In genomic region chr10:95475923-95476322, GRCm38 (mm10) we compare ENCODE assay signal across 8 mouse cellular contexts. TPM values are rescaled to one million over a fixed set of nuclear protein-coding genes. Genes with fewer than 3 reads are reported as not detected.
DNase-seq lines count a peak whose midpoint lies in the region; ATAC-seq and TF ChIP-seq lines count a peak whose summit lies in the region.

No protein-coding gene starts in this region.

- no peak overlapping the region for H3K9ac ChIP-seq in liver, embryonic 14.5 days (replicated peaks)
- no peak overlapping the region for H3K9ac ChIP-seq in neural tube, embryonic 13.5 days

- H3K79me3 ChIP-seq in C2C12 (ENCODE audit: low read depth) = no peaks in the 10 kb centered on the region

- no peak overlapping the region for H3ac ChIP-seq in C2C12 (ENCODE audit: control insufficient read depth, insufficient read length, low read depth)

- H3K27ac ChIP-seq in liver, embryonic 14.5 days = no peak overlapping the region
- no peak overlapping the region for H3K27ac ChIP-seq in neural tube, embryonic 13.5 days (replicated peaks)

- TF ChIP-seq EP300 in liver, embryonic 14.5 days (IDR thresholded peaks at IDR 0.05; ENCODE audit: low read depth) = no peak

- H3K4me2 ChIP-seq in liver, embryonic 14.5 days (ENCODE audit: low read depth) = no peak overlapping the region
- H3K4me2 ChIP-seq in neural tube, embryonic 13.5 days = no peak overlapping the region

- H3K9me3 ChIP-seq in liver, embryonic 14.5 days (ENCODE audit: control insufficient read depth, low read length) = no peaks in the 10 kb centered on the region
- no peaks in the 10 kb centered on the region for H3K9me3 ChIP-seq in neural tube, embryonic 13.5 days

- TF ChIP-seq CTCF in C2C12 (IDR thresholded peaks at IDR 0.05; ENCODE audit: control insufficient read depth, insufficient read depth, insufficient read length) = peak; percentile 86
- peak; percentile 94 for TF ChIP-seq CTCF in liver, embryonic 14.5 days (IDR thresholded peaks at IDR 0.05; ENCODE audit: low read depth)

- H3K4me3 ChIP-seq in C2C12 (ENCODE audit: insufficient read depth, poor library complexity, severe bottlenecking) = no peak overlapping the region
- H3K4me3 ChIP-seq in liver, embryonic 14.5 days (ENCODE audit: insufficient read depth in 1 of 2, low read depth in 2 of 2, low read length in 2 of 2) = no peak overlapping the region
- H3K4me3 ChIP-seq in neural tube, embryonic 13.5 days = no peak overlapping the region

- no peak for ATAC-seq in liver, embryonic 14.5 days (ENCODE audit: insufficient read depth)
- ATAC-seq in neural tube, embryonic 13.5 days (ENCODE audit: low read depth) = peak; percentile 88

- WGBS in liver, embryonic 14.5 days (ENCODE audit: insufficient replicate concordance) = 11% methylated on average over 10 of the region's 10 CpGs
- 12% methylated on average over 10 of the region's 10 CpGs for WGBS in neural tube, embryonic 13.5 days

- DNase-seq in adrenal gland, adult 8-10 months = peak; percentile 55
- peak; percentile 86 for DNase-seq in embryo, embryonic 11 days
- peak; percentile 73 to 81 for DNase-seq in gastrocnemius, postnatal 4 days (ENCODE audit: low spot score in 2 of 2)
- peak; percentile 90 for DNase-seq in kidney, postnatal 10 days
- DNase-seq in liver, embryonic 14.5 days (ENCODE audit: low read depth in 3 of 3, low spot score in 3 of 3) = peak; percentile 29 to 32 (median 32)
- peak; percentile 52 for DNase-seq in telencephalon, adult 2 months (ENCODE audit: low read depth, low spot score)

- no peaks in the 10 kb centered on the region for H3K79me2 ChIP-seq in C2C12 (ENCODE audit: control insufficient read depth, insufficient read depth)

- no peaks in the 10 kb centered on the region for H3K4me1 ChIP-seq in liver, embryonic 14.5 days (replicated peaks; ENCODE audit: control insufficient read depth in 2 of 2, insufficient read depth in 2 of 2, low read length in 1 of 2)
- no peaks in the 10 kb centered on the region for H3K4me1 ChIP-seq in neural tube, embryonic 13.5 days (replicated peaks)

- H3K36me3 ChIP-seq in C2C12 (ENCODE audit: control insufficient read depth, insufficient read depth) = peaks cover 8% of the 10 kb centered on the region
- no peaks in the 10 kb centered on the region; the same call in 1 of the 2 replicates for H3K36me3 ChIP-seq in liver, embryonic 14.5 days (replicated peaks; ENCODE audit: control insufficient read depth, insufficient read depth, low read depth)
- H3K36me3 ChIP-seq in neural tube, embryonic 13.5 days = 0 out of 2 replicates have a peak, but pooled peaks cover 12% of the 10 kb centered on the region

- no peaks in the 10 kb centered on the region for H3K27me3 ChIP-seq in C2C12 (ENCODE audit: control insufficient read depth, insufficient read depth, insufficient read length)
- H3K27me3 ChIP-seq in liver, embryonic 14.5 days (ENCODE audit: control insufficient read depth, insufficient read depth, low read length) = no peaks in the 10 kb centered on the region
- no peaks in the 10 kb centered on the region; the same call in 1 of the 2 replicates for H3K27me3 ChIP-seq in neural tube, embryonic 13.5 days

TF ChIP-seq in C2C12, 6 proteins besides CTCF, POLR2A, EP300 and RAD21:
- TF ChIP-seq FOSL1 (IDR thresholded peaks at IDR 0.05; ENCODE audit: insufficient read depth, low read length, poor library complexity, severe bottlenecking) = no peak
- no peak for TF ChIP-seq CEBPB (IDR thresholded peaks at IDR 0.05; ENCODE audit: low read depth)
- TF ChIP-seq MYOD1 (IDR thresholded peaks at IDR 0.05; ENCODE audit: control insufficient read depth, insufficient read length, low read depth) = no peak
- TF ChIP-seq USF1 (IDR thresholded peaks at IDR 0.05; ENCODE audit: low read depth) = no peak
- no peak for TF ChIP-seq MYOG (IDR thresholded peaks at IDR 0.05; ENCODE audit: control insufficient read depth, extremely low read depth, insufficient read length)
- TF ChIP-seq MAX (IDR thresholded peaks at IDR 0.05) = no peak
TF ChIP-seq in C2C12: peak in this region for 0.

RNA-seq across cellular contexts. Expression of gene Mrpl42, which starts 25.8 kb away (rescaled TPM):
- polyA plus RNA-seq in C2C12 (2012; fragmentation: generic; extraction: Trizol) = 163 TPM
- total RNA-seq in adrenal gland, adult 8-10 months (2022) = 10 to 100 TPM; 80.4 to 93.6 (median 88.5) TPM
- 100 to 1,000 TPM; 155 to 161 TPM for total RNA-seq in gastrocnemius, postnatal 4 days (2021)
- polyA plus RNA-seq in liver, embryonic 14.5 days (2012; rRNA removed) = 110 and 137 TPM in 2 replicates
- polyA plus RNA-seq in liver, embryonic 14.5 days (2014; fragmentation: Nextera tagmentation; extraction: Ambion mirVana) = 217 and 225 TPM in 2 replicates
- 275 and 291 TPM in 2 replicates for polyA plus RNA-seq in neural tube, embryonic 13.5 days (2015; fragmentation: Nextera tagmentation; extraction: Ambion mirVana)

RNA-seq across cellular contexts. Expression of gene Ube2n, which starts 39.0 kb away (rescaled TPM):
- polyA plus RNA-seq in C2C12 (2012; fragmentation: generic; extraction: Trizol) = 168 TPM
- 100 to 1,000 TPM; 129 to 155 (median 138) TPM for total RNA-seq in adrenal gland, adult 8-10 months (2022)
- 100 to 1,000 TPM; 127 to 128 TPM for total RNA-seq in gastrocnemius, postnatal 4 days (2021)
- 50.1 and 78.2 TPM in 2 replicates for polyA plus RNA-seq in liver, embryonic 14.5 days (2012; rRNA removed)
- 134 and 137 TPM in 2 replicates for polyA plus RNA-seq in liver, embryonic 14.5 days (2014; fragmentation: Nextera tagmentation; extraction: Ambion mirVana)
- 408 TPM in 2 replicates for polyA plus RNA-seq in neural tube, embryonic 13.5 days (2015; fragmentation: Nextera tagmentation; extraction: Ambion mirVana)

RNA-seq across cellular contexts. Expression of gene Socs2, which starts 58.9 kb away (rescaled TPM):
- 21.6 TPM for polyA plus RNA-seq in C2C12 (2012; fragmentation: generic; extraction: Trizol)
- total RNA-seq in adrenal gland, adult 8-10 months (2022) = 10 to 100 TPM; 10.6 to 56.8 (median 12.6) TPM
- total RNA-seq in gastrocnemius, postnatal 4 days (2021) = 10 to 100 TPM; 33.7 to 35.5 TPM
- polyA plus RNA-seq in liver, embryonic 14.5 days (2012; rRNA removed) = 1.4 and 1.5 TPM in 2 replicates
- polyA plus RNA-seq in liver, embryonic 14.5 days (2014; fragmentation: Nextera tagmentation; extraction: Ambion mirVana) = 4.9 and 5.4 TPM in 2 replicates
- 139 and 155 TPM in 2 replicates for polyA plus RNA-seq in neural tube, embryonic 13.5 days (2015; fragmentation: Nextera tagmentation; extraction: Ambion mirVana)

Comparison
In these comparisons a context has a peak if more than half of its experiments do, and no peak if none do; other contexts are left out.
1. DNase-seq: peak in every context shown above with its lines; median percentile 90 in kidney, postnatal 10 days; 86 in embryo, embryonic 11 days; 77 in gastrocnemius, postnatal 4 days; 55 in adrenal gland, adult 8-10 months; 52 in telencephalon, adult 2 months; 32 in liver, embryonic 14.5 days.